Mouse (Mus musculus): ENCODE results near the gene Acadvl.

Gene Acadvl

DNA sequence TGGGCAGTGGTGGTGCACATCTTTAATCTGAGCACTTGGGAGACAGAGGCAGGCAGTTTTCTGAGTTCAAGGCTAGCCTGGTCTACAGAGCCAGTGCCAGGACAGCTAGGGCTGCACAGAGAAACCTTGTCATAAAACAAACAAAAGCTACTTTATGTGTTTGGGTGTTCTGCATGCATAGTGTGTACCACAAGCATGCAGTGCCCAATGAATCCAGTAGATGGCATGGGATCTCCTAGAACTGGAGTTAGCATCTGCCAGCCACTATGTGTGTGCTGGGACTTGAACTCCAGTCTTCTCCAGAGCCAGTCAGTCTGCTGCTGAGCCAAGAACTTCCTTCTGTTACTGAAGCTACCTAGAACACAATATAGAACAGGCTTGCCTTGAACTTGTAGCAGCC, 13.3 kb downstream of the Acadvl start:
- peak; percentile 73 for DNase-seq (ENCODE audit: low spot score)

DNA sequence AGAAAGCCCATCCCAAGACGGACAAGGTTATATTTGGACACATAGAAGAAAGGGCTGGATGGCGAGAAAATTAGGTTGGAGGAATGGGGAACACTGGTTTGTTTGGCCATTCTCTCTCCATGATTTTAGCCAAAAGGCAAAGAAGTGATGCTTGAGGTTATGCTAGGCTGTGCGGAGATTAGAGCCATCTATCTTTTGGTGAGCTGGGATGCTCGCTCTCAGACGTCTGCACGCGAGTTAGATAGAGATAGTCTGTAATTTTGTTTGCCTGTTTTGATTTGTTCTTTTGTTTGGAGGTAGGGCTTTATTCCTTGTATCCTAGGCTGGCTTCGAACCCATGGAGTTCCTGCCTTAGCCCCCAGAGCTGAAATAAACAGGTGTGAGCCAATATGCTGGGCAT, 14.1 kb downstream of the Acadvl start:
- DNase-seq (ENCODE audit: low spot score): no peak

DNA sequence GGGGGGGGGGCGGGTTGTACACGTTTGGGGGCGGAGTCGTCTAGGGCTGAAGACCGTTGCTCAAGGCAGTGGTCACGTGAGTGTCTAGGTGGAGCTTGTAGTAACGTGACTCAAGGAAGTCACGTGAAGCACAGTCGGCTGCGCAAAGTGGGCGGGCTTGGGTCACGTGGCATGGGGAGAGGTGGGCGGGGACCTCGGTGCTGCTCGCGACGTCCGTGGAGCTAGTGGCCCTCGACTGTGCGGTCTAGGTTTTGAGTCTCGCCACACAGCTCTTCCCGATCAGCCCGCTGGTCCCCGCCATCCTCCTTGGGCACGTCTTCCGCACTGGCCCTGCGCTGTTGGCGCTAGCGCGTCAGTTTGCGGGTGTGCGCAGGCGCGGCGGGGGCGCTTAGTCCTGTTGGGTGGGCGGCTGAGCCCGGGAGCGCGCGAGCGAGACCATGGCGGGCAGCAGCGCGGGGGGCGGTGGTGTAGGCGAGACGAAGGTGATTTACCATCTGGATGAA, 14.8 kb downstream of the Acadvl start, which contains the start of gene Dvl2:
TSS of gene Dvl2 (plus strand) at position 200 of the 503 bp plus-strand sequence.
- DNase-seq (ENCODE audit: low spot score): peak; percentile 99

DNA sequence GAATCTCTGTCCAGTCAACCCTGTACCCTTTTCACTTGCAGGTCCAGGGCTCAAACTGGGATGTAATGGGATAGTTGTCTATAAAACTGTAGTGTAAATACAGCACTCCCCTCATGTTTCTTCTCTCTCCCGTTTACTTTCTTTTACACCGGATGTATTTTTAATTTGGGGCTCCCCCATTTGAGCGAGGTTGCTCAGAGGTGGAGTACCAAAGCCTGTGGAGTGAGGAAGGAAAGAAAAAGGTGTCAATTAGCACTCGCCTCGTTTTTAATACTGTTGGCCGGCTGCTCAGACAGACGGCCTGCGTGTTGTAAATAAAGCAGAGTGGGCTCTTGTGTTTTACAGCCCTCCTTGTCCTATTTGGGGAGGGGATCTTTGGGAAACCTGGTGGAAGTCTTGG, 15.5 kb downstream of the Acadvl start:
- no peak for DNase-seq (ENCODE audit: low spot score)

DNA sequence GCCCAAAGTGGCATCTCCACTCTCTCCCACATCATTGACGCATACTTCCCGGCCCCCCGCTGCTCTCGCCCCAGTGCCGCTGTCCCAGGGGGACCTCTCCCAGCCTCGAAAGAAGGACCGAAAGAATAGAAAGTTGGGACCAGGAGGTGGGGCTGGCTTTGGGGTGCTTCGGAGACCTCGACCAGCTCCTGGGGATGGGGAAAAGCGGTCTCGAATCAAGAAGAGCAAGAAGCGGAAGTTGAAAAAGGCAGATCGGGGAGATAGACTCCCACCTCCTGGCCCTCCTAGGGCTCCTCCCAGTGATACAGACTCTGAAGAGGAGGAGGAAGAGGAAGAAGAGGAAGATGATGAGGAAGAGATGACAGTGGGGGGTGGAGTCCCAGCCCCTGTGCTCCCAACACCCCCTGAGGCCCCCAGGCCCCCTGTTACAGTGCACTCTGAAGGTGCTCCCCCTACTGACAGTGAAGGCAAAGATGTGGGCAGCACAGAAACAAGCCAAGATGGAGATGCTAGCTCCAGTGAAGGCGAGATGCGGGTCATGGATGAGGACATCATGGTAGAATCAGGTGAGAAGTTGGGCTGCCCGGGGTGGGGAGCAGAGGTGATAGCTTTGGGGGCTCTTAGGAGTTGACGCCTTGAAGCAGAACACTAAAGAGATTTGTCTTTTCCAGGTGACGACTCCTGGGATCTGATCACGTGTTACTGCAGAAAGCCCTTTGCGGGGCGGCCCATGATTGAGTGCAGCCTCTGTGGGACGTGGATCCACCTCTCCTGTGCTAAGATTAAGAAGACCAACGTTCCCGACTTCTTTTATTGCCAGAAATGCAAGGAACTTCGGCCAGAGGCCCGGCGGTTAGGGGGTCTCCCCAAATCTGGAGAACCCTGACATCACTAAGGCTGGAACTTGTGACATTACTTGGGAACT, 16.4 kb downstream of the Acadvl start:
- no peak for DNase-seq (ENCODE audit: low spot score)

DNA sequence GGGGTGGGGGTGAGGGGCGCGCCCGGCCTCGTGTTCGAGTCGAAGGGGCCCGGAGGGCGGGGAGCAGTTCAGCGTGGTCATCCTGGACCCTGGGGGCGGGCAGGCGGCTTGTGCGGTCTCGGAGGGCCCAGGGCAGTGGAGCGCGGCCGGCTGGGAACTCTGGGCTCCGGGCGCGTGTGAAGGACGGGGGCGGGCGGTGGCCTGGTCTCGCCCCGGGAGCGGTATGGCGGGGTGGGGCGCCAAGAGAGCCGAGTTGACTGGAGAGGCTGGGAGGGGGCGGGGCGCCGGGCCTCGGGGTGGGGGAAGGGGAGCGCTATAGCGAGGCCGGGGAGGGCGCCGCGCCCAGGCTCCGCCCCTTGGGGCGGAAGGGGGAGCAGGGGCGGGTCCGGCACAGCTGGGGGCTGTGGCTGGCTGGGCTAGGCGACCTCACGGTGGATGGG, 18.1 kb downstream of the Acadvl start:
- peak; percentile 82 for DNase-seq (ENCODE audit: low spot score)

DNA sequence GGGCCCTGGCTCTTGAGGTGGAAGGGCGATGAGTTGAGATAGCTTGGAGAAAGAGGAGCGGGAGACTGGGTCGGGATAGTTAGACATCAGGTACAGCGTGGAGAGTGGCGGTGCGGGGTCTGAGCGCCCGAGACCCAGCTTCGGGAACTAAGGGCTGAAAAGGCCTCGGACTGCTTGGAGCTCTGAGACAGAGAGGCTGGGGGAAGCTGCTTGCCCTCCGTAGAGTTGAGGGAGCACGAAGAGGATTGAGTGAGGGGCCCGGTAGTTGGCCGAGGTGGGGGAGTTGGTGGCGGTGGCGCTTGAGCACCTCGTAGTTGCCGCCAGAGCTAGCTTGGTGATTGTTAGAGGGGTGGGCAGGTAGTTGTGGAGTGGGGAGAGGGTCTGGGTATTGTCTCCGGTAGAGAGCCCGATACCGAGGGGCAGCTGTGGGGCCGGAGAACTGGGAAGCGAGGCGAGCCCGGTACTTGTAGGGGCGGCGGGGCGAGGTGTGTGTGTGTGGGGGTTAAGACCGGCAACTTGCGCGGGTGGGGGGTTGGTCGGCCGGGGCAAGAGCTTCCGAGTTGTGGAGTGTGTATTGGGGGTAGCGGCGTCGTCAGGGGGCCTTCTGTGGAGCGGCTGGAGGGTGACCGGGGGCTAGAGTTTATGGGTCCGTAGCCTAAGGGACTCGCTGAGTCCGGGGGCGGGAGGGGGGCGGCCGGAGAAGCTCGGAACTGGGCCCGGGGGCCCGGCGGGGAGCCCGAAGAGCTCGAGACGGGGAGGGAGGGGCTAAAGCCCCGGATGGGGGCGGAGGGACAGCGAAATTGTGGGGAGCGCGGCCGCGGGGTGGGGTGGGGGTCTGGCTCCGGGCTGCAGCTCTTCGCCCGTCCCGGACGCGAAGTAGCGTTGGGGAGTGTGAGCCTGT, 18.8 kb downstream of the Acadvl start:
- DNase-seq (ENCODE audit: low spot score): no peak

DNA sequence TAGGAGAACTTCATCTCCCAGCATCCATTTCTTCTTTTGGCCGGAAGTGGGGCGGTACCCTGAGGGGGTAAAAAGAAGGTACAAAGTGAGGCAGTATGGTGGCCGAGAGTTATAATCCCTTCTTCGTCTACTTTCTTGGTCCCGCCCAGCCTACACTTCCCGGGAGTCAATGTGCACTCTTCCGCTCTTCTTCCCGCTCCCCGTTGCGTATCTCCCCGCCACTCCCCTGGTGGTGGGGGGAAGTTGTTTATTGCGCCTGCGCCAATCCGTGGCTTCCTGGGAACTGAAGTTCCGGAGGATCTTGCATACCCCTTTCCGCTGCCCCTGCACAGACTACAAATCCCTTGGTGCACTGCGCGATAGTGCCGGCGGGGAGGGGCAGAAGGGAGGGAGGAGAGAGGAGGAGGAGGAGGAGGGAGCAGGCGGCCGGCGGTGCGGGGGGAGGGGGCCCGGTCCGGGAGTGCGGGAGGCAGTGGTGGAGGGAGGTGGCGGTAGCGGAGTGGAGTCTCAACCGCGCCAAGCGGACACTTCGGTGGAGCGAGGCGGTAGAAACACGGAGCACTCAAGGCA, 19.7 kb downstream of the Acadvl start, which contains the start of gene Phf23:
TSS of gene Phf23 (plus strand) at position 387 of the 570 bp plus-strand sequence.
- peak; percentile 99 for DNase-seq (ENCODE audit: low spot score)

DNA sequence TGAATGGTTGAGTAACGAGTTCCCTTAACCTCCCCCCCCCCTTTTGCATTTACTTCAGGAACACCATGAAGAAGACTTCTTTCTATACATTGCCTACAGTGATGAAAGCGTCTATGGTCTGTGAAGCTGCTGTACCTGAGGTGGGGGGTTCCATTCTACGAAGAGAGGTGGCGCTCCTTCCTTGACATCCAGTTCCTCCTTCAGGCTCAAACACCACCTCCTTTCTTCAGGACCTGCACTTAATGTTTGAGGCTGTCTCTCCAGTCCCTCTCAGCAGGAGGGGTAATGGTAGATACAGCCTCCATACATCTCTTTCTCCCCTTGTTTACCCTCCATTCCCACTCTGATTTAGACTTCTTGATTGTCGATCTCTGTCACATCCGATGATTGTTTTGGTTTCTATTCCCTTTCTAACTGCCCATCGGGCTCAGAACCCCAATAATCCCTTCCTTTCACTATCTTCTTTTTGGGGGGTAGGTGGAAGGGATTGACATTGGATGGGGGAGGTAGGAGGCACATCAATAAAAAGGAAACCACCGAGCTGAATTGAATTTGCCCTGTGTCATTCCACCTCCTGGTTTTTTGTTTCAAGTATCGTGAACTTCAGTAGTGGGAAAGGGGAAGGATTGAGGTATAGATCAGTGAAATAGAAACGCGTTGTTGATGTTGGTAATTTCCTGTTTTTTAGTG, 20.7 kb downstream of the Acadvl start:
- DNase-seq (ENCODE audit: low spot score): no peak

DNA sequence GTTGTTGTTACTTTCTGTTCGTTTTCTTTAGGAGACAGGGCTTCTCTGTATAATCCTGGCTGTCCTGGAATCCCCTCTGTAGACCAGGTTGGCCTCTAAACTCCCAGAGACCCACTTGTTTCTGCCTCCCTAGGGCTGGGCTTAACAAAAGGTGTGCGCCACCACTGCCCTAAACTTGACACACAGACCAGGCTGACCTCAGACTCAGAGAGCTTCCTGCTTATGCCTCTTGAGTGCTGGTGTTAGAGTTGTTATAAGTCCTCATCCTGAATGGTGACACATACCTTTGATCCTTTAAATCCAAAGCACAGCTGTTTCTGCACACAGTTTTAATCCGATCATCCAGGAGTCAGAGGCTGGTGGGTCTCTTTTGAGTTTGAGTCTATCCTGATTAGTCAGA, 22.3 kb downstream of the Acadvl start:
- DNase-seq (ENCODE audit: low spot score): no peak

DNA sequence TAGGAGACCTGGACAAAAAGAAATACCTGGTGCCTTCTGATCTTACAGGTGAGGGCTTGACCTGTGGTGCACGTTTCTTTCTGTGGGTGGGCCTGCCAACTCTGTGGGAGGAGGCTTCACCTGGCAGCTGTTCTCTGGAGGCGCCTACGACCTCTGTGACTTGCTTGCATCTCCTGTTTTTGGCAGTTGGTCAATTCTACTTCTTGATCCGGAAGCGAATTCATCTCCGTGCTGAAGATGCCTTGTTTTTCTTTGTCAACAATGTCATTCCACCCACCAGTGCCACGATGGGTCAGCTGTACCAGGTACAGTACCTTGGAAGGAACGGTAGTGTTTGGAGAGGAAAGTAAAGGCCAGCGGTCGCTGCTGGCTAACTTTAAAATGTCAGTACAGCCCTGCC, 22.8 kb downstream of the Acadvl start:
- DNase-seq (ENCODE audit: low spot score): no peak

DNA sequence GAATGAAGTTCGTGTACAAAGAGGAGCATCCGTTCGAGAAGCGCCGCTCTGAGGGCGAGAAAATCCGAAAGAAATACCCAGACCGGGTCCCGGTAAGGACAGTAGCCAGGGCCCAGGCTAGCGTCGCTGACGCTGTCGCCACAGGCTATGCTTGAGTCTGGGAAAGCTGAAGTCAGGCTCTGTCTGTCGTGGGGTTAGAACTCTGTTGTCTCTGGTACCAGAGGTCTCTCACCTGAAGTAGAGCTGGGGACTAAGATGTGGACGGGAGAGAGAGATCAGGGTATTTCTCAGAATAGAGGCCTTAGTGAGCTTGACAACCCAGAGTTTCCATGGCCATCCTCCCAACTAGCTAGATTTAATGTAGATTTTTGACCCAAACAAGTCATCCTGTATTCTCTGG, 23.5 kb downstream of the Acadvl start:
- no peak for DNase-seq (ENCODE audit: low spot score)

DNA sequence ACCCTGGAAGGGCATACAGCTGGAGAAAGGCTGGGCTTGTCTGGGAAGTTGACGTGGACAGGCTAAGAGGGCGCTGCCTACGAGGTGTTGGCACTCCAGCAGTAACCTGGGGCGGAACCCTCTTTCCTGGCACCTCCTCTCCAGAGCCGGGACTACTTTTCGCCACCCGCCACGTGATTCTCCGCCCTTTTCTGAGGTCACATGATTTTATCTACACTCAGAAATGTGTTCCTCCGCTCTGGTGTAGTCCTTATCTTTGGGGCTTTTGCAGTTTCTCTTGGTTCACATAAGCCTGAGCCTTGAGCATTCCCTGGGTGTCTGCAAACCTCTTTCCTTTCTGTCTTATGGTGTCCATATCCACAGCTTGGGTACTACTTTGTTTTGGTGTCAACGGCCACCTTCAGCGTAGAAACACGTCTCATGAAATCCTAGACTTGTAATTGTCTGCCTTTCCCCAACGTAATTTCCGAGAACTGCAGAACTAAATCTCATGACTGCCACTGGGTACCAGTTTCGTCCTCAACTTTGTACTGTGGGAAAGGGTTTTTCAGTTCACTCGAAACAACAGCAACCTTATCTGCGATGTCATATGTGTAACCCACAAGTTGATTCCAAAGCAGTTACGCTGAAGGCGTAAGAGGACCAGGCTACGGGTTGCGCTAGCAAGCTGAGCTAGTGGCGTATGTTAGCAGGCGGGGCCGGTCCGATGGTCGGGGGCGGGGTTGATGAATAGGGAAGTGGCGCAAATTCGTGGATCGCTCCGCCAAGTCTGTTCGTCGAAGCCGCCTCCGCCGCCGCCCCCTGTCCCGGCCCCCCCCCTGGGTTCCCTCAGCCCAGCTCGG, 24.1 kb downstream of the Acadvl start, which contains the start of gene Gabarap:
TSS of gene Gabarap (plus strand) at position 294 of the 842 bp plus-strand sequence.
- peak; percentile 98 for DNase-seq (ENCODE audit: low spot score)

DNA sequence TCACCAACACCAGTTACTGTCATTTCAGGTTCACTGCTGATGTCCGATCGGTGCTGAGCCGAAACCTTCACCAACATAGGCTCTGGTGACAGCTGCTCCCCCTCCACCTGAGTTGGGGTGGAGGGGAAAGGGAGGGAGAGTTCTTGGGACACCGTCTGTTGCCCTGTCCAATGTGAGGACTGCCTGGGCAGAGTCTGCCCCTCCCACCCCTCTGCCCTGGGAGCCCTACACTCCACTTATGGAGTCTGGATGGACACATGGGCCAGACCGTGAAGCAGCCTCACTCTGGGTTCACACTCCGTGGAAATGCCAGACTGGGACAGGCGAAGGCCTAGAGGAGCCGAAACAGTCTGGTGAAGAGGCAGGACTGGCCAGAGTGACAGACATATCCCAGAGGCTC, 25.3 kb downstream of the Acadvl start:
- no peak for DNase-seq (ENCODE audit: low spot score)

DNA sequence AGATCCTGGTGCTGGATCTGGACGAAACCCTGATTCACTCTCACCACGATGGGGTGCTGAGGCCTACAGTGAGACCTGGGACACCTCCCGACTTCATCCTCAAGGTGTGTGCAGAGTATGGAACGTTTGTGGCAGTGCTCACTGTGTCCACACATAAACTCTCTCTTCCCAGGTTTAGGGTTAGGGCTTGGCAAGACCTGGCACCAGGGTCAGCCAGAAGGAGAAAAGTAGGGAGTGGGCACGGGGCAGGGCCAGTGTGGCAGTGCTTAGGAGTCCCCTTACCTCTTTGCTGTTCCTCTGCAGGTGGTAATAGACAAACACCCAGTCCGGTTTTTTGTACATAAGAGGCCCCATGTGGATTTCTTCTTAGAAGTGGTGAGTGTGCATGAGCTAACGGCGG, 30.8 kb downstream of the Acadvl start:
- DNase-seq (ENCODE audit: low spot score): no peak

DNA sequence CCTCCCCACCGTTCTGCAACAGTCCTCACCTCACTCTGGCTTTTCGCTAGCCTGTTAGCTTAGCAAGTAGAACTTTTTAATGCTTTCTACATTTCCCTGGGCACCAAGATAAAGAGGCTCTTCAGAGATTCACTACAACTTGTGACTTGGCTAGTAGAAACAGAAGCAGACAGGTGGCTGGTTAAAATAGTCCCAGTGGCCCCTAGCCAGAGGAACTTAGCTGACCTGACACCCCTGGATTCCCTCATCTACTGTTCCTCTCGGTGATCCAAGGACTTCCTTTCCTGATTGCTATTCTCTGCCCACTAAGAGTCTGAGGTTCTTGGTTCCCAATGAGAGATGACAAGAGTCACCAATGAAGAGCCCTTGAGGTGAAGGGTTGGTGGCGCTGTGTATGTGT, 31.8 kb downstream of the Acadvl start:
- DNase-seq (ENCODE audit: low spot score): no peak

DNA sequence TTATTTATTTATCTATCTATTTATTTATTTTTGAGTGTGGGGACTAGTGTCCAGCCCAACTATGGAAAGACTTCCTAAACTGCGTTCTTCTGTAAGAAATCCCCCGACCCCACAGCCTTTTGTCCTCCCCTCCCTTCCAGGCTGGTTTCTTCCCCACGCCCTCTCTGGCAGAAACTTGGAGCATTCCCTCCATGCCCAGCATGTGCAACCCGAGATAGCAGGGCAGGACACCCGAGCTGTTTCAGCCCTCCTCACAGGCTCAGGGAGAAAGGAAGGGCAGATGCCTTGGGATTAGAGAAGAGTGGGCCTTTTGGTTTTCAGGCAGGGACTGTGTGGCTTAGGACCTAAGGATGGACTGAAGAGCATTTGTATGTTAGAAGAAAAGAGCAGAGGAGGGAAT, 32.3 kb downstream of the Acadvl start:
- DNase-seq (ENCODE audit: low spot score): peak; percentile 12

DNA sequence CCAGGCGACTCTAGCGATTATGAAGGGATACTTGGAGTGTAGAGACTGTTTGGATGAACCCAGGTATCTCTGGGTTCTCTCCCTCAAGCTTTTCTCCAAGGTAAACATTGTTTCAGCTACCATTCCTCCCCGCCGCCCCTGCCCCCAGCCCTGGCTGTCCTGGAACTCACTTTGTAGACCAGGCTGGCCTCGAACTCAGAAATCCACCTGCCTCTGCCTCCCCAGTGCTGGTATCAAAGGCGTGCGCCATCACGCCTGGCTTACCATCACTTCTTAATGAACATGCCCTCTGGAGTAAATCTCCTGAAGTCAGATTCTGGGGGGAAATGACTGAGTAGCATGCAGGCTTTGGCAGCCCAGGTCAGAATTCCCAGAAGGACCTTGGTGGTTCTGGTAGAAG, 33.0 kb downstream of the Acadvl start, which contains the start of gene Elp5:
TSS of gene Elp5 (minus strand) at position 293 of the 400 bp plus-strand sequence.
- DNase-seq (ENCODE audit: low spot score): no peak

DNA sequence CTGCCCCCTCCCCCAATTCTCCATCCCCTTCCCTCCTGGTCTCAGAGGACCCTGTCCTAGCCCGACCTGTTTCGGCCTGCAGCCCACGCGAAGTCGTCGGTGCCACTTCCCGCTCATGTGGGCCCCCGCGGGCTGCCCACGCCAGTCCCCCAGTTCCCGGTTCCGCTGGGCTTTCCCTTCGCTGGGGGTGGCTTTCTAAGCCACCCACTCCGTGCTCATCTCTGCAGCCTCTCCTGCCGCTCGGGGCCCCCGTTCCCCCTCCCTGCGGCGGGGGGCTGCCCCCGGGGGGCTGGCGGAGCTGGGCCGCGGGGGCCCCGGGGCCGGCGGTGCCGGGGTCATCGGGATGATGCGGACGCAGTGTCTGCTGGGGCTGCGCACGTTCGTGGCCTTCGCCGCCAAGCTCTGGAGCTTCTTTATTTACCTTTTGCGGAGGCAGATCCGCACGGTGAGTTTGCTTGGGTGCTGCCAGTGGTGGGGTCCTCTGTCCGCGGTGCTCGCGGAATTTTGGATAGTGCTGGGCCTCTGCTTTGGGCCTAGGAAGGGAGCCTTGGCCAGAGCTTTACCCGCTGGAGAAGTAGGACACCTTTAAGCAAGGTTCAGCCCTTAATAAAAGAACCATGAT, 34.0 kb downstream of the Acadvl start, which contains the start of gene Ctdnep1:
TSS of gene Ctdnep1 (plus strand) at position 16 of the 622 bp plus-strand sequence.
- no peak for DNase-seq (ENCODE audit: low spot score)
